Mouse (Mus musculus) lung, embryonic 15.5 days (tissue): ENCODE data around the gene Cldn7. TPM values are rescaled to one million over a fixed set of nuclear protein-coding genes. Genes with fewer than 3 reads are reported as not detected.
A peak's percentile ranks its signal among the peaks of the same experiment; 100 is the strongest.
"Not testable (repeated sequence)": the region's sequence is repeated elsewhere in the genome, so short reads cannot be mapped to it uniquely, and the experiment has no call there.

Source experiments
- ATAC-seq: fragments of 200-750 bp; cut with Nextera tagmentation; 2 replicates; pipeline ENCODE4 v1.8.0; 2017; ENCODE audit warnings: moderate number of reproducible peaks, borderline replicate concordance; ENCODE audit not compliant: low FRiP score, low TSS enrichment; ENCODE audit errors: extremely low read depth
- H3K27ac ChIP-seq: fragments of 300-500 bp; sonication (generic); 2 replicates; pipeline ENCODE4 v1.5.1; 2015; ENCODE audit warnings: moderate library complexity, mild to moderate bottlenecking, inconsistent platforms
- H3K27me3 ChIP-seq: fragments of 300-500 bp; sonication (generic); 2 replicates; pipeline ENCODE4 v1.6.1; 2015; ENCODE audit warnings: inconsistent platforms
- H3K36me3 ChIP-seq: fragments of 300-500 bp; sonication (generic); 2 replicates; pipeline ENCODE4 v1.6.1; 2015; ENCODE audit warnings: inconsistent platforms
- H3K4me1 ChIP-seq: fragments of 300-500 bp; sonication (generic); 2 replicates; pipeline ENCODE4 v1.6.1; 2015; ENCODE audit warnings: inconsistent platforms
- H3K4me2 ChIP-seq: fragments of 300-500 bp; sonication (generic); 2 replicates; pipeline ENCODE4 v1.6.1; 2015; ENCODE audit warnings: inconsistent platforms, mild to moderate bottlenecking, moderate library complexity
- H3K4me3 ChIP-seq: fragments of 300-500 bp; sonication (generic); 2 replicates; pipeline ENCODE4 v1.5.1; 2015; ENCODE audit warnings: mild to moderate bottlenecking, inconsistent platforms
- H3K9ac ChIP-seq: fragments of 300-500 bp; sonication (generic); 2 replicates; pipeline ENCODE4 v1.6.1; 2015; ENCODE audit warnings: inconsistent platforms
- H3K9me3 ChIP-seq: fragments of 300-500 bp; sonication (generic); 2 replicates; pipeline ENCODE4 v1.6.1; 2016; ENCODE audit warnings: inconsistent platforms
- WGBS: fragments of 180-500 bp; shearing (Covaris S2); methylation state at CpG from one replicate; pipeline ENCODE4 v1.1.7; 2015; 5-methylcytosine and 5-hydroxymethylcytosine counted together
- polyA plus RNA-seq: library from polyadenylated mRNA; unstranded; fragments of >200 nt; fragmentation: Nextera tagmentation; extraction: Ambion mirVana; gene quantifications from 2 replicates; pipeline ENCODE4 v1.2.1, GENCODE M21; 2015

Cldn7 gene
- 154 and 170 TPM in 2 replicates for polyA plus RNA-seq

DNA sequence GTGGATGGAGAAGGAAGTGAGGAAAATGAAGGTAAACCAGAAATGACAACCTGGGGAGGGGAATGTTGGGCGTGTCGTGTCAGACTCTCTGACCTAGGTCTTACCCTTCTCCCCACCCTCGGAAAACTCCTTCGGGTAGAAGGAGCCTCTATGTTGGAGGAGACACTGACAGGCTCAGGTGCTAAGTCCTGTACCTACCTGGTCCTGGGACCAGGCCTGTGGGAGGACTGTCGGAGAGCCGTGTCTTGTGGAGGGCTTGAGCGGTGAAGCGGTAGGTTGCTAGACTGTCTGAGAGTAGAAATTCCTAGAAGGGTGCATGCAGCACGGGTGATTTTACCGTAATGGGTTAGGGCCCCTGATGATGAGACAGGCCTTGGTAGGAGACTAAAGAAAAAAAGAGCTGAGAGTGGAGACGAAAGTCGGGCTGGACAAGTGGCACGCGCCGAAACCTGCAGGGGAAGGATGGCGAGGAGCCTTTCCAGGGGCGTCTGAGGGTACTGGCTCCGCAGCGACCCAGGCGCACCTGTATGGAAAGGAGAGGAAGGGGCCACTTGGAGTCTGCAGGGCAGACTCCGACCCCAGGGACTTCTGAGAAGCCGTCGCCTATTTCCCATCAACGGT, at the start of gene Cldn7:
Cldn7 (plus strand) TSS at position 130 of the 621 bp plus-strand sequence.
- 7% methylated on average over 24 of the region's 24 CpGs for WGBS
- peaks cover 63% of the 10 kb centered on the region for H3K27me3 ChIP-seq
- peak within 1 kb of the TSS; percentile 84 for H3K27ac ChIP-seq
- peaks cover 16% of the 10 kb centered on the region for H3K36me3 ChIP-seq
- H3K4me2 ChIP-seq: peak within 1 kb of the TSS; percentile 61
- H3K4me1 ChIP-seq: peaks cover 8% of the 10 kb centered on the region; the same call in 1 of the 2 replicates
- H3K9ac ChIP-seq: peak within 1 kb of the TSS; percentile 54
- no peak for ATAC-seq
- peak within 1 kb of the TSS; percentile 54 for H3K4me3 ChIP-seq
- no peaks in the 10 kb centered on the region for H3K9me3 ChIP-seq

DNA sequence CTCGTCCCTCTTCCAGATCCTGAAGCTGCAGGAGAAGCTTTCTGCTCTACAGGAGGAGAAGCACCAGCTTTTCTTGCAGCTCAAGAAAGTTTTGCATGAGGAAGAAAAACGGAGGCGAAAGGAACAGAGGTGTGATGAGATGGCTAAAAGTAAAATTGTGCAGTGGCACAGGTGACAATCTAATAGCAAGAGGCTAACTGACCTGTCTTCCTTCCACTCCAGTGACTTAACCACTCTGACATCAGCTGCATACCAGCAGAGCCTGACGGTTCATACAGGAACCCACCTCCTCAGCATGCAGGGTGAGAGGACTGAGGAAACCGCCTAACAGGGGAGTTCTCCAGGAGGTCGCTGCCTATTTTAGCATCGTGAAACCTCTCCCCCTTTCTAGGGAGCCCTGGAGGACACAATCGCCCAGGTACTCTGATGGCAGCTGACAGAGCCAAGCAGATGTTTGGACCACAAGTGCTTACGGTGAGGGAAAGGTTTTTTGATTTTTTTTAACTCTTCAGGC, 49.6 kb upstream of the Cldn7 start:
- H3K9ac ChIP-seq: peak overlapping the region; percentile 94; the same call in 1 of the 2 replicates
- WGBS: 25% methylated on average over 9 of the region's 9 CpGs

GRCm38 (mm10) chr11:69915667-69916627, 48.6 kb upstream of the Cldn7 start:
- H3K4me3 ChIP-seq: peak overlapping the region; percentile 92; the same call in 1 of the 2 replicates
- no peak overlapping the region for H3K27ac ChIP-seq
- no peaks in the 10 kb centered on the region for H3K27me3 ChIP-seq
- 57% methylated on average over 5 of the region's 5 CpGs for WGBS
- H3K4me2 ChIP-seq: peak overlapping the region; percentile 87
- no peak for ATAC-seq
- H3K4me1 ChIP-seq: peaks cover 45% of the 10 kb centered on the region
- no peak overlapping the region for H3K9ac ChIP-seq
- peaks cover 72% of the 10 kb centered on the region for H3K36me3 ChIP-seq
- no peaks in the 10 kb centered on the region for H3K9me3 ChIP-seq

More for the DNA sequence above, 49.6 kb upstream of the Cldn7 start:
- Histone ChIP-seq H3K4me3 (peak overlapping the region; percentile 92), H3K27me3 (no peaks in the 10 kb centered on the region), H3K27ac (no peak overlapping the region), H3K4me2 (peak overlapping the region; percentile 87), H3K4me1 (peaks cover 45% of the 10 kb centered on the region), H3K9me3 (no peaks in the 10 kb centered on the region), H3K36me3 (peaks cover 81% of the 10 kb centered on the region)
- ATAC-seq: no peak

DNA sequence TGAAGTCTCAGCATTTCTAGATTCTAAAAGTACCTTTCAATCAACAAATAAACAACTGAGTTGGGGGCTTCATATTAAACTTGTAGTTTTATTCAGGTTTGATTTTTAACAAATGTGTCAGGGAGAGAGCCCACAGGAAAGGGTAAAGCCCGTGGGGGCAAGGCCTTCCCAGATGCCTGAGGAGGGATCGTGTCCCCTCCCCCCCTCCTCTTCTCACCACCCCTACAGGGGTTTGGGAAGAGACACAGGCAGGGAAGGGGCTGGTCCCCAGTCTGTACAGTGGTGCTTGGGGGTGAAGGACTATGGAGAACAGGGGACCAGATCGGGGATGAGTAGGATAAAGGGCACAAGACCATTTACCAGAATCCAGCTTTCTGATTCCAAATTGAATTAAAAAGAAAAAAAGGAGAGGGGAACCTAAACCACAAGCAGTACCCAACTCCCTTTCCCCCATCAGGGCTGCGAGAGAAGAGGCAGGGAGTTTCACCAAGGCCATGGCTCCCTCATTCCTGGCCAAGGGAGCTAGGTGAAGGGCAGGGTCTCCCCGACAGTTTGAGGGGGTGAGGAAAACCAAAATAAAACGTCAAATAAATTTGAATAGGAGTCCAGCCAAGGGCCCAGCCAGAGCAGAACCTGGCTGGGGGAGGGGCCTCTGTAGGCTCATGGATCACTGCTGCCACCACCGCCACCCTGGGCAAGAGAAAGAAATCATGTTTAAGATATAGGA, 47.8 kb upstream of the Cldn7 start:
- H3K4me2 ChIP-seq, ATAC-seq, H3K27me3 ChIP-seq, H3K9me3 ChIP-seq, H3K27ac ChIP-seq, H3K4me3 ChIP-seq, H3K9ac ChIP-seq: not testable (repeated sequence)
- H3K4me1 ChIP-seq: peaks cover 45% of the 10 kb centered on the region
- WGBS: 56% methylated on average over 7 of the region's 7 CpGs
- peaks cover 63% of the 10 kb centered on the region for H3K36me3 ChIP-seq

DNA sequence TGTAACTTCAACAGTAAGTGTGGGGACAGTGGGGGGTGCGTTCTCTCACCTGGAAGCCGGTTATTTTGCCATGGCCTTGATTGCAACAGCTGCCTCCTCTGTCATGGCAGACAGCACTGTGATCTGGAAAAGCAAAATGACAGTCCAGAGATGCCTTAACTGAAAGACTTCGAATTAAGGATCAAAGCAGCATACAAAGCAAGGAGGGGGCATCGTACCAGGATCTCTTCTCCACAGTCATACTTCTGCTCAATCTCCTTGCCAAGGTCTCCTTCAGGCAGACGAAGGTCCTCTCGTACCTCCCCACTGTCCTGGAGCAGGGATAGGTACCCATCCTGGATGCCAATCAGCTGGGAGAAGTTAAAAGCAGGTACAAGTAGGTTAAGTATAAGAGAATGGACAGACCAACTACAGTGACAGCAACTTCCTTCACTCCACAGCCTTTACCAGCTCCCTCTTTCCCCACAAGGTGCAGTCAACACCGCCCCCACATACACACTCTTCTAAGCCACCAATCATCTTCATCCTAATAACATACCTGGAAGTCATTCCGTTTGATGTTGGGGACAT, 47.1 kb upstream of the Cldn7 start:
- no peaks in the 10 kb centered on the region for H3K27me3 ChIP-seq
- H3K9me3 ChIP-seq: no peaks in the 10 kb centered on the region
- no peak overlapping the region for H3K4me2 ChIP-seq
- 86% methylated on average over 8 of the region's 8 CpGs for WGBS
- peaks cover 57% of the 10 kb centered on the region for H3K36me3 ChIP-seq
- H3K9ac ChIP-seq: no peak overlapping the region
- no peak overlapping the region for H3K4me3 ChIP-seq
- H3K4me1 ChIP-seq: peaks cover 48% of the 10 kb centered on the region
- no peak for ATAC-seq
- no peak overlapping the region for H3K27ac ChIP-seq

- Histone ChIP-seq H3K4me3 (no peak overlapping the region), H3K4me2 (no peak overlapping the region), H3K27ac (no peak overlapping the region), H3K4me1 (peaks cover 48% of the 10 kb centered on the region), H3K36me3 (peaks cover 50% of the 10 kb centered on the region), H3K27me3 (no peaks in the 10 kb centered on the region), H3K9ac (no peak overlapping the region), H3K9me3 (no peaks in the 10 kb centered on the region)
- no peak for ATAC-seq
- 78% methylated on average over 5 of the region's 5 CpGs for WGBS
These were observed 46.5 kb upstream of the Cldn7 start for GRCm38 (mm10) chr11:69918118-69918517.

- peak overlapping the region; percentile 96; the same call in 1 of the 2 replicates for H3K9ac ChIP-seq
- H3K4me2 ChIP-seq: peak overlapping the region; percentile 79
- peaks cover 42% of the 10 kb centered on the region for H3K4me1 ChIP-seq
- H3K9me3 ChIP-seq: no peaks in the 10 kb centered on the region
- peak overlapping the region; percentile 93 for H3K4me3 ChIP-seq
- no peak for ATAC-seq
- peaks cover 45% of the 10 kb centered on the region for H3K36me3 ChIP-seq
- peak overlapping the region; percentile 96 for H3K27ac ChIP-seq
- WGBS: 74% methylated on average over 9 of the region's 9 CpGs
- H3K27me3 ChIP-seq: no peaks in the 10 kb centered on the region
These were observed 45.5 kb upstream of the Cldn7 start for GRCm38 (mm10) chr11:69919053-69919452.

- 0% methylated on average over 17 of the region's 17 CpGs for WGBS
- H3K4me1 ChIP-seq: peaks cover 38% of the 10 kb centered on the region
- H3K9me3 ChIP-seq: no peaks in the 10 kb centered on the region
- H3K4me2 ChIP-seq: peak overlapping the region; percentile 79
- H3K27me3 ChIP-seq: no peaks in the 10 kb centered on the region
- peaks cover 44% of the 10 kb centered on the region for H3K36me3 ChIP-seq
- peak overlapping the region; percentile 96 for H3K9ac ChIP-seq
- peak overlapping the region; percentile 96 for H3K27ac ChIP-seq
- peak overlapping the region; percentile 93 for H3K4me3 ChIP-seq
- ATAC-seq: no peak; the same call in 1 of the 2 replicates
These were observed 44.8 kb upstream of the Cldn7 start for GRCm38 (mm10) chr11:69919661-69920265.

DNA sequence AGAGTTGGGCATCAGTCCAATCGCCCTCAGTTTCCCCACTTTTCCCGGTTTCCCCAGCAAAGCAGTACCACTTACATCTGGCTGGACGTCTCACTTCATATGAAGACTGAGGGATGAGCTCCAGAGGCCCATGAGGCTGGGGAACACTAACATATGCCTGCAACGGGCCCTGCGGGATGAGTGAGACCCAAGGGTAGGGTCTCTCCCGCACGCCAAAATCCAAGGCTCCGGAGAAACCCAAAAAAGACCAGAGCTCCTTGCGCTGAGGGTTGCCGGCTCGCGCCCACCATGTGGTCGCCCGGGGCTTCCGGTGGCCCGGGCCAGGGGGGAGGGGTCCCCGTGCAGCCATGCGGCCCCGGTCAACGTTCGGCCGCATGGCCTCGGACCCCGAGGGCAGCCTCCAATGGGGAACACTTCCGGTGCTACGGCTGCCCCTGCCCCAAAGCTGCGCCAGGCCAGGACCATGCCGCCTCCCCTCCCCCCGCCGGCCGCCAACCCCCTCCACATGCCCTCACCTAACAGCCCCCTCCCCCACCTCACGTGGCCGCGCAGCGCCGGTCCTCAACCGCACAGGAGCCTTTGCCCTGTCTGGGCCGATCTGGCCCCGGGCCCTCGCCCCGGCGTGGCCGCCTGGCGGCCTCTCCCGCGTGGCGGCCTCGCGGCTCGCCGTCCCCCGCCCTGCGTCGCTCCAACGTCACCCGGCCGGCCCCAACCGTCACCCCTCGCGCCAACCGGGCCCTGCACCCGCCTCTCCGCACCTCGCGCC, 44.1 kb upstream of the Cldn7 start:
- peak; percentile 7 for ATAC-seq
- H3K27me3 ChIP-seq: no peaks in the 10 kb centered on the region
- peaks cover 37% of the 10 kb centered on the region for H3K36me3 ChIP-seq
- H3K9ac ChIP-seq: peak overlapping the region; percentile 96
- H3K4me2 ChIP-seq: peak overlapping the region; percentile 79
- under 1% methylated on average over 47 of the region's 65 CpGs for WGBS
- H3K9me3 ChIP-seq: no peaks in the 10 kb centered on the region
- H3K4me3 ChIP-seq: peak overlapping the region; percentile 93
- H3K4me1 ChIP-seq: peaks cover 31% of the 10 kb centered on the region
- peak overlapping the region; percentile 96 for H3K27ac ChIP-seq
